Mouse (Mus musculus) G1E (cell line): ENCODE results near the gene Tbc1d15. TPM values are rescaled to one million over a fixed set of nuclear protein-coding genes. Genes with fewer than 3 reads are reported as not detected.

Source experiments
- ATAC-seq: 2 replicates; pipeline ENCODE4 v1.8.0; 2016; ENCODE audit warnings: mild to moderate bottlenecking; ENCODE audit not compliant: insufficient number of reproducible peaks, poor library complexity, low FRiP score, severe bottlenecking; ENCODE audit errors: extremely low read depth
- DNase-seq: peaks from one replicate; pipeline ENCODE4 v3.0.0; 2012; ENCODE audit warnings: low spot score
- H3K27me3 ChIP-seq: 2 replicates; pipeline ENCODE4 v1.6.1; 2012; ENCODE audit warnings: mild to moderate bottlenecking, low read length, inconsistent platforms; ENCODE audit not compliant: insufficient read depth
- H3K36me3 ChIP-seq: replicated peaks from 2 replicates; pipeline ENCODE3; 2012; ENCODE audit warnings: mild to moderate bottlenecking, inconsistent platforms
- H3K4me1 ChIP-seq: 2 replicates; pipeline ENCODE4 v1.6.1; 2012; ENCODE audit warnings: low read depth, low read length, inconsistent platforms, mixed read lengths; ENCODE audit not compliant: insufficient read depth
- H3K4me3 ChIP-seq: 2 replicates; pipeline ENCODE4 v1.5.1; 2012; ENCODE audit warnings: low read depth, mild to moderate bottlenecking, inconsistent platforms, low read length, moderate library complexity, mixed read lengths
- H3K9me3 ChIP-seq: replicated peaks from 2 replicates; pipeline ENCODE4 v1.6.1; 2012; ENCODE audit warnings: inconsistent platforms
- CTCF ChIP-seq: IDR thresholded peaks from 2 replicates; pipeline ENCODE4 v1.5.1; 2012; ENCODE audit warnings: low read depth, low read length, inconsistent platforms, mixed read lengths
- GATA1 ChIP-seq: IDR thresholded peaks from 2 replicates; pipeline ENCODE4 v1.6.1; 2012; ENCODE audit warnings: borderline replicate concordance, low read length, inconsistent platforms, mixed read lengths
- GATA2 ChIP-seq: IDR thresholded peaks from 2 replicates; pipeline ENCODE4 v1.6.1; 2012; ENCODE audit warnings: low read depth, low read length, inconsistent platforms, borderline replicate concordance
- POLR2AphosphoS5 ChIP-seq: IDR thresholded peaks from 2 replicates; pipeline ENCODE4 v1.6.1; 2012; ENCODE audit warnings: low read depth, low read length, inconsistent platforms; ENCODE audit not compliant: insufficient replicate concordance
- TAL1 ChIP-seq: conservative IDR thresholded peaks from 2 replicates; pipeline ENCODE4 v1.6.1; 2012; ENCODE audit warnings: low read depth, low read length, inconsistent platforms, mixed read lengths
- polyA plus RNA-seq: library from polyadenylated mRNA; stranded (reverse); fragments of >175 nt; gene quantifications from 2 replicates; pipeline ENCODE4 v1.2.3, GENCODE M21; 2012
- total RNA-seq, 2 experiments: library from RNA; stranded (forward) in 1 of 2; stranded (reverse) in 1 of 2; fragments of 200-1000 nt in 1 of 2; fragments of >200 nt in 1 of 2; fragmentation: Nextera tagmentation in 1 of 2; gene quantifications; 2 replicates each; pipeline ENCODE4 v1.2.3; 2014 to 2017

Tbc1d15 gene
- total and polyA plus RNA-seq, 3 experiments, result 2.8 to 92.4 (median 38.1) TPM

DNA sequence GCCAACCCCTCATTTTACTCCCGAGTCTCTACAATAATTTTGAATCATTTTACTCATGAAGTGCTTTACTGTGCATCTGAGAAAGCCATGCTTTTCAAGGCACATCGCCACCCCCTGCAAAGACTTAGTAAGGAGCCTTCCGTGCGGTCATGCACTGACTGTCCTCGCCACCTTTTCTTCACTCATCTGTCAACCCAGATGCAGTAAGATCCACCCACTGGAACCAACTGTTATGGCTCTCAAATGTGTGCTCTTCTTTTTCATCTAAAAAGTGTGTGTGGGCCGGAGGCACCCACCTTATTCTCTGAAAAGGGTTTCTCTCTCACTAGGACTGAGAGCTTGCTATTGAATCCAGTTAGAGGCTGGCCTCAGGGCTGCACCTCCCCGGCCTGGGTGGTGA lies 42.7 kb upstream of the Tbc1d15 start:
- ATAC-seq (no peak), DNase-seq (no peak)
- Histone ChIP-seq H3K4me1 (peaks cover 3% of the 10 kb centered on the region; the same call in 1 of the 2 replicates), H3K36me3 (peaks cover 88% of the 10 kb centered on the region), H3K9me3 (no peaks in the 10 kb centered on the region), H3K4me3 (no peak overlapping the region), H3K27me3 (no peaks in the 10 kb centered on the region)
- no peak for TF ChIP-seq CTCF
- TF ChIP-seq GATA2, result no peak
- TF ChIP-seq POLR2AphosphoS5, result no peak
- TF ChIP-seq TAL1, result no peak
- TF ChIP-seq GATA1, result no peak

DNA sequence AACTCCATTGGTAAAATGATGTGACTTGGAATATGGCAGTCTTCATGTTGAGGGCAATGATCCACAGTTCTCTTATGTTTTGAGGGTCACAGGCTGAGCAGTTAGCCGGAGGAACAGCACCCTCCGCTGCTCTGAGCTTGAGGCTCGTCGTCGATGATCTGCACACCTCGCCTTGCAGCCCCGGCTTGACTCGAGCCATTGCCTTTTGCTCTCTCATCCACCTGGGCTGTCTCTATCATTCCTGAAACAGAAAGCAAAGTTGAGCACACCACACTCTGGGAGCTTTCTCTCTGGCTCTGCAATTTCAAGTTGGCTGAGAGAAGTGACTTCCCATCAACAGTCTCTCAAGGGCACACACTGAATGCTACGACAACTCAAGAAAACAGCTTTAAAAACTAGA lies 39.4 kb upstream of the Tbc1d15 start:
- H3K9me3 ChIP-seq, result no peaks in the 10 kb centered on the region
- no peak overlapping the region for H3K4me3 ChIP-seq
- TF ChIP-seq TAL1 (no peak), GATA1 (no peak), CTCF (no peak), GATA2 (no peak), POLR2AphosphoS5 (no peak)
- no peaks in the 10 kb centered on the region for H3K27me3 ChIP-seq
- no peak for DNase-seq
- no peak for ATAC-seq
- peaks cover 84% of the 10 kb centered on the region for H3K36me3 ChIP-seq
- no peaks in the 10 kb centered on the region for H3K4me1 ChIP-seq

DNA sequence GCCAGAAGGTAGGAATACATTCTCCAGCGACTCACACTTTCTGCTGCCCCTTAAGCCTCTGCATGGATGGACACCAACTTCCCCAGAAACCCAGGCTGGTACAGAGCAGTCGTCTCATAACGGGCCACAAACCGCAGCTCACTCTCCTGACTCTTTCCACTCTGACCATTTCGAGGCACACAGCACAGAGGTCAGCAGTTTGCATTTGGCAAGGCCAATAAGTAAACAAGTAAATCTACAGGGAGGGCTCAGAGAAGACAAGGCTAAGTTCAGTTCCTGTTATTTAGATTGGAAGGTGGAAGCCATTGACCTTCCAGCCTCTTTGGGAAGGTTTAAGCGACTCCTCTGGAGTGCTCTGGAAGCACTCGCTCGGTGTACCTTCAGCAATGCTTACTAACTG lies 37.6 kb upstream of the Tbc1d15 start:
- Histone ChIP-seq H3K9me3 (no peaks in the 10 kb centered on the region), H3K36me3 (peaks cover 77% of the 10 kb centered on the region), H3K27me3 (no peaks in the 10 kb centered on the region), H3K4me3 (no peak overlapping the region), H3K4me1 (no peaks in the 10 kb centered on the region)
- TF ChIP-seq CTCF (no peak), GATA1 (no peak), POLR2AphosphoS5 (no peak), GATA2 (no peak), TAL1 (no peak)
- DNase-seq (no peak), ATAC-seq (no peak)

DNA sequence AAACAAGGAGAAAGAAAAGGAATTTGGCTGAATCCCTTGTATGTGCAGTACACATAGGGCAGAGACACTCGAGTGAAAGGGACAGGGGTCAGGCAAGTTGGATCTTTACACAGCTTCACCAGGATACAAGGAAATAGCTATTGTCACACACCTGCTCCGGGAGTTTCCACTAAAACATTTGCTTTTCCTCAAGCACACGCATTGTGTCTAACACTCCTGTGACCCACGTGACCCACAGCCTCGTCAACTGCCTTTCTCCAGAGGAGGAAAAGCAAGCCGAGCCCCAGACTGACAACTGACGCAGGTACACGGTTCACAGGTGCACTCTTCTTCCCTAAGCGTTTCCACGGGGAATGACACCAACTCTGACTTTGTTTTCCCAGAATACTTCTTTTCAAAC lies 32.9 kb upstream of the Tbc1d15 start:
- DNase-seq (no peak), ATAC-seq (no peak)
- peaks cover 37% of the 10 kb centered on the region for H3K36me3 ChIP-seq
- H3K4me3 ChIP-seq, result no peak overlapping the region
- no peaks in the 10 kb centered on the region for H3K9me3 ChIP-seq
- no peaks in the 10 kb centered on the region for H3K27me3 ChIP-seq
- no peak for TF ChIP-seq GATA1
- no peak for TF ChIP-seq GATA2
- no peak for TF ChIP-seq POLR2AphosphoS5
- TF ChIP-seq TAL1, result no peak
- no peak for TF ChIP-seq CTCF
- no peaks in the 10 kb centered on the region for H3K4me1 ChIP-seq

DNA sequence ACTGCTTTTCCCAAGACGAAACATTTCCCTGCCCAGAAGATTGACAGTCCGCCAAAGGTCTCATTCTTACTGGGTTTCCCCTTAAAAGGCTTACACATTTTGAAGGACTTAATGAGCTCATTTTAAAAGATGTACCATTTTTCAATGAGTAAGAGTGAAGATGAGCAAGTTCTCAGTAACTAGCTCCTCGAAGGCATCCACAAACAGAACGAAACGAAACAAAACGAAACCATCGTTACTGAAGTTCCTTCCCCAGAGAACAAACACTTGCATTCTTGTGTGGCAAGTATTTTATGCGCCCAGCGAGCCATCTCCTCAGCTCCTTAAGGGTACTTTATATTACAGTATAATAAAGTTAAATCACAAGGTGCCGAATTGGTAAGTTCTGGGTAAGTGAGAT lies 30.1 kb upstream of the Tbc1d15 start:
- Histone ChIP-seq H3K4me3 (no peak overlapping the region), H3K36me3 (peaks cover 14% of the 10 kb centered on the region), H3K27me3 (0 out of 2 replicates have a peak, but pooled peaks cover 3% of the 10 kb centered on the region), H3K4me1 (no peaks in the 10 kb centered on the region), H3K9me3 (no peaks in the 10 kb centered on the region)
- DNase-seq (no peak), ATAC-seq (no peak)
- TF ChIP-seq CTCF, result no peak
- no peak for TF ChIP-seq GATA1
- TF ChIP-seq GATA2, result no peak
- TF ChIP-seq POLR2AphosphoS5, result no peak
- no peak for TF ChIP-seq TAL1

DNA sequence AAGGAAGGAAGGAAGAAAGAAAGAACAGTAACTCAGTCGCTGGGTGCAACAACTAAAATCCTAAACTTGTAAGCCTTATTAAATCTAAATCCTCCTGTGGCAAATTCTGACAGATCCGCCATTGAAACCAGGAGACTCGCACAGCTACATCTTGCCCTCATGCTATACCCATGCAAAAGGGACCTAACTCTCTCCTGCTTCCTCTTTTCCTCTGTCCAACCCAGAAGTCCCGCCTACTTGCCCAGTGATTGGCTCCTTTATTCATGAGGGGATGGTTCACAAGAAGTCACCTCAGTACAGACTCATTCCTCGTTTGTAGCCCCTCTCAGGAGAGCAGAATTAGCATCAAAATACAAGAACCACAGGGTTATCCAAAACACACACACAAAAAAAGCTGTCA lies 20.4 kb upstream of the Tbc1d15 start:
- Histone ChIP-seq H3K9me3 (no peaks in the 10 kb centered on the region), H3K4me3 (no peak overlapping the region), H3K4me1 (no peaks in the 10 kb centered on the region; the same call in 1 of the 2 replicates), H3K36me3 (no peaks in the 10 kb centered on the region), H3K27me3 (no peaks in the 10 kb centered on the region)
- no peak for DNase-seq
- no peak for ATAC-seq
- no peak for TF ChIP-seq GATA1
- TF ChIP-seq POLR2AphosphoS5, result no peak
- no peak for TF ChIP-seq CTCF
- no peak for TF ChIP-seq TAL1

DNA sequence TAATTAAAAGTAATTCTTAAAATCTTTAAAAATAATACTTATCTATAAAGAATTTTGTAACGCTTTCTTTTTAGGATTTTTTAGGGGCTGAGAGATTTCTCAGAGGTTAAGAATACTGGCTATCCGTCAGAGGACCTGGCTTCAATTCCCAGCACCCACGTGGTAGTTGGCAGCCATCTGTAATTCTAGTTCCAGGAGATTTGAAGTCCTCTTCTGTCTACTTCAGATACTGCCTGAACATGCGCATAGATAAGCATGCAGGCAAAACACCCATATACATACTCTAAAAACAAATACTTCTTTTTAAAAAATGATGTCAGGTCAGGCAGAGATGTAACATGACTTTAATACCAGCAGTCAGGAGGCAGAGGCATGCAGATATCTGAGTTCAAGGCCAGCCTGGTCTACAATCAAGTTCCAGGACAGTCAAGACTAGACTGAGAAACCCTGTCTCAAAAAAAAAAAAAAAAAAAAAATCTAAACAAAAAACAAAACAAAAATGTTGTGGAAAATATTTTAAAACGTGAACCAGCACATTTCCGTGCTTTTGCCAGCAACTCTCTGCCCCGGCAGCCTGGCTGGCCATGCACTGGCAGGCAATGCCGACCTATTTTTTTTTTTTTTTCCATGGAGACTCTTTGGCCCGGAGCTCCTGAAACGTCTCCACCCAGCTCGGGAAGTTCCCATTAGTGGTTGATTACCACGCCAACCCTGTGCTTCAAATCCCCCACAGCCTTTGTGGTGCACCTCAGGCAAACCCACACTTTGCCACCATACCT lies 19.5 kb upstream of the Tbc1d15 start:
- Histone ChIP-seq H3K4me3 (no peak overlapping the region), H3K27me3 (peaks cover 4% of the 10 kb centered on the region), H3K36me3 (no peaks in the 10 kb centered on the region), H3K9me3 (no peaks in the 10 kb centered on the region), H3K4me1 (no peaks in the 10 kb centered on the region; the same call in 1 of the 2 replicates)
- TF ChIP-seq GATA2, result no peak
- TF ChIP-seq TAL1, result no peak
- no peak for TF ChIP-seq POLR2AphosphoS5
- TF ChIP-seq CTCF, result no peak
- no peak for TF ChIP-seq GATA1
- DNase-seq (no peak), ATAC-seq (no peak)
